Mouse (Mus musculus) heart, postnatal 0 days (tissue): ENCODE results near the gene Klhdc4.

Experiments
- CTCF ChIP-seq: IDR thresholded peaks from 2 replicates; pipeline ENCODE4 v1.5.1; 2016; ENCODE audit warnings: antibody characterized with exemption, control low read depth, low read depth
- EP300 ChIP-seq: IDR thresholded peaks from 2 replicates; pipeline ENCODE4 v1.6.1; 2016; ENCODE audit warnings: antibody characterized with exemption, low read depth

DNA sequence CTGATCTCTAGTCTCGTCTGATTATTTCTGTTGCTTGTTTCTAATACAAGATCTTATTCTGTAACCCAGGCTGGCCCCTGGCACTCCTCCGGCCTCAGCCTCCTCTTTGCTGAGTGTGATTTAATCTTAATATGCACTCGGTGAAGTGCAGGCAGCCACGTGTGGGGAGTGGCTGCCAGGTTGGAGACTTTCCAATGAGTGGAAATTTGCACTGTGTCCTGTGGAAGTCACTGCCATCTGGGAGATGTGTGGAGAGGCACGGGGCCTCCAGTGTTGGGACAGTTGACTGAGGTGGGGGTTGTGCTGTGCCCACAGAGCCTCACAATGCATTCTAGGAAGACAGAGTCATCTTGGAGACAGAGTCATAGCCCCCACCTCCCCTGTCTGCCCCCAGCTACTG is 46.9 kb downstream of the Klhdc4 start:
- TF ChIP-seq CTCF, result no peak
- TF ChIP-seq EP300, result no peak
